Mouse (Mus musculus) brain, embryonic 14.5 days (tissue): ENCODE measurements at regions not wholly inside any gene's neighbourhood (a gene's known extent, or its start where the extent isn't known, plus 50 kb on each side); places are given as distances from the start of the nearest gene placed in this dataset.

ENCODE experiments used
- CTCF ChIP-seq: fragments of 200-500 bp; IDR thresholded peaks from 2 replicates; pipeline ENCODE4 v1.5.1; 2012; ENCODE audit warnings: inconsistent platforms, mild to moderate bottlenecking, moderate library complexity, borderline replicate concordance; ENCODE audit not compliant: insufficient read depth, insufficient read length; ENCODE audit errors: extremely low read depth
- POLR2A ChIP-seq: fragments of 200-500 bp; IDR thresholded peaks from 2 replicates; pipeline ENCODE4 v1.6.1; 2012; ENCODE audit warnings: mild to moderate bottlenecking, inconsistent platforms, borderline replicate concordance; ENCODE audit not compliant: poor library complexity, insufficient read depth, insufficient read length, severe bottlenecking; ENCODE audit errors: extremely low read depth

GRCm38 (mm10) chr1:55947618-55948283, 542.0 kb downstream of the Plcl1 start:
- TF ChIP-seq POLR2A (no peak), CTCF (no peak)
